Mouse (Mus musculus): ENCODE measurements around the gene Gnb2. TPM values are rescaled to one million over a fixed set of nuclear protein-coding genes. Genes with fewer than 3 reads are reported as not detected.
A peak's percentile ranks its signal among the peaks of the same experiment; 100 is the strongest.

Gnb2 gene
- polyA plus RNA-seq, 1 experiment from 2014 or later = 510 TPM

GRCm38 (mm10) chr5:137485851-137486155, 47.5 kb downstream of the Gnb2 start:
- peak overlapping the region; percentile 18; the same call in 1 of the 2 replicates for H3K4me3 ChIP-seq

GRCm38 (mm10) chr5:137485071-137485850, 48.0 kb downstream of the Gnb2 start:
- Histone ChIP-seq H3K9ac (peak overlapping the region; percentile 49), H3K4me2 (peak overlapping the region; percentile 49), H3K27me3 (peaks cover 23% of the 10 kb centered on the region), H3K4me1 (replicated peaks) (peaks cover 15% of the 10 kb centered on the region), H3K27ac (replicated peaks) (no peak overlapping the region), H3K9me3 (no peaks in the 10 kb centered on the region), H3K36me3 (no peaks in the 10 kb centered on the region), H3K4me3 (peak overlapping the region; percentile 18; the same call in 1 of the 2 replicates)
- 4% methylated on average over 30 of the region's 30 CpGs for WGBS
- no peak for ATAC-seq (ENCODE audit: low read depth)

More at GRCm38 (mm10) chr5:137485851-137486155, 47.5 kb downstream of the Gnb2 start:
- H3K4me1 ChIP-seq (replicated peaks) = peaks cover 15% of the 10 kb centered on the region
- no peak overlapping the region for H3K27ac ChIP-seq (replicated peaks)
- no peaks in the 10 kb centered on the region for H3K9me3 ChIP-seq
- no peak for ATAC-seq (ENCODE audit: low read depth)
- peaks cover 23% of the 10 kb centered on the region for H3K27me3 ChIP-seq
- WGBS = 2% methylated on average over 17 of the region's 17 CpGs
- H3K36me3 ChIP-seq = no peaks in the 10 kb centered on the region
- H3K4me2 ChIP-seq = peak overlapping the region; percentile 49
- H3K9ac ChIP-seq = peak overlapping the region; percentile 49

GRCm38 (mm10) chr5:137481897-137482296, 51.4 kb downstream of the Gnb2 start:
- H3K27me3 ChIP-seq = peaks cover 22% of the 10 kb centered on the region
- H3K4me2 ChIP-seq = no peak overlapping the region
- WGBS = 10% methylated on average over 8 of the region's 8 CpGs
- H3K9ac ChIP-seq = no peak overlapping the region
- no peaks in the 10 kb centered on the region for H3K9me3 ChIP-seq
- no peak overlapping the region for H3K4me3 ChIP-seq
- no peak for ATAC-seq (ENCODE audit: low read depth)
- H3K4me1 ChIP-seq (replicated peaks) = peaks cover 15% of the 10 kb centered on the region
- no peaks in the 10 kb centered on the region for H3K36me3 ChIP-seq
- H3K27ac ChIP-seq (replicated peaks) = no peak overlapping the region

- ATAC-seq (ENCODE audit: low read depth) = no peak
- H3K9me3 ChIP-seq = no peaks in the 10 kb centered on the region
Measured at GRCm38 (mm10) chr5:137481138-137481537, 52.2 kb downstream of the Gnb2 start.

More at GRCm38 (mm10) chr5:137481138-137481537, 52.2 kb downstream of the Gnb2 start:
- H3K36me3 ChIP-seq = no peaks in the 10 kb centered on the region
- H3K4me1 ChIP-seq (replicated peaks) = peaks cover 15% of the 10 kb centered on the region
- no peak overlapping the region for H3K9ac ChIP-seq
- H3K27ac ChIP-seq (replicated peaks) = no peak overlapping the region
- no peak overlapping the region for H3K4me2 ChIP-seq
- peaks cover 15% of the 10 kb centered on the region for H3K27me3 ChIP-seq
- no peak overlapping the region for H3K4me3 ChIP-seq

Small RNAs within 50 kb of the gene (microRNA-seq; reads per million reads assigned to microRNA genes)
- gene Mir6418 = not detected

Other genes starting within 250 kb of the Gnb2 start
- gene Ache, start 246.0 kb downstream of the Gnb2 start, polyA plus RNA-seq (2015; fragmentation: Nextera tagmentation; extraction: Ambion mirVana) = 37.8 and 40.6 TPM in 2 replicates
- gene Ufsp1, start 238.9 kb downstream of the Gnb2 start, polyA plus RNA-seq (2015; fragmentation: Nextera tagmentation; extraction: Ambion mirVana) = 15.1 and 18.3 TPM in 2 replicates
- gene Srrt, start 225.8 kb downstream of the Gnb2 start, polyA plus RNA-seq (2015; fragmentation: Nextera tagmentation; extraction: Ambion mirVana) = 102 and 115 TPM in 2 replicates
- gene Trip6, start 219.1 kb downstream of the Gnb2 start, polyA plus RNA-seq (2015; fragmentation: Nextera tagmentation; extraction: Ambion mirVana) = 17.7 and 23.8 TPM in 2 replicates
- 26.9 and 27.4 TPM in 2 replicates for gene Slc12a9, start 199.9 kb downstream of the Gnb2 start, polyA plus RNA-seq (2015; fragmentation: Nextera tagmentation; extraction: Ambion mirVana)
- 10.8 and 13.4 TPM in 2 replicates for gene Ephb4, start 183.4 kb downstream of the Gnb2 start, polyA plus RNA-seq (2015; fragmentation: Nextera tagmentation; extraction: Ambion mirVana)
- 0.06 and 0.08 TPM in 2 replicates for gene Zan, start 56.4 kb downstream of the Gnb2 start, polyA plus RNA-seq (2015; fragmentation: Nextera tagmentation; extraction: Ambion mirVana)
- gene Pop7, start 31.0 kb downstream of the Gnb2 start, polyA plus RNA-seq (2015; fragmentation: Nextera tagmentation; extraction: Ambion mirVana) = 79.7 and 80.1 TPM in 2 replicates
- 16.9 and 17.3 TPM in 2 replicates for gene Gigyf1, start 15.0 kb downstream of the Gnb2 start, polyA plus RNA-seq (2015; fragmentation: Nextera tagmentation; extraction: Ambion mirVana)
- not detected in 2 replicates for gene Epo, start 268 bp downstream of the Gnb2 start, polyA plus RNA-seq (2015; fragmentation: Nextera tagmentation; extraction: Ambion mirVana)
- gene Actl6b, start 20.0 kb upstream of the Gnb2 start, polyA plus RNA-seq (2015; fragmentation: Nextera tagmentation; extraction: Ambion mirVana) = 203 and 222 TPM in 2 replicates
- 3.0 and 3.2 TPM in 2 replicates for gene Tfr2, start 36.3 kb upstream of the Gnb2 start, polyA plus RNA-seq (2015; fragmentation: Nextera tagmentation; extraction: Ambion mirVana)
- 50.0 and 58.1 TPM in 2 replicates for gene Mospd3, start 67.5 kb upstream of the Gnb2 start, polyA plus RNA-seq (2015; fragmentation: Nextera tagmentation; extraction: Ambion mirVana)
- gene Pcolce, start 80.3 kb upstream of the Gnb2 start, polyA plus RNA-seq (2015; fragmentation: Nextera tagmentation; extraction: Ambion mirVana) = 40.6 and 42.7 TPM in 2 replicates
- 0.17 and 0.20 TPM in 2 replicates for gene Fbxo24, start 95.5 kb upstream of the Gnb2 start, polyA plus RNA-seq (2015; fragmentation: Nextera tagmentation; extraction: Ambion mirVana)
- 23.8 and 24.5 TPM in 2 replicates for gene Lrch4, start 95.6 kb upstream of the Gnb2 start, polyA plus RNA-seq (2015; fragmentation: Nextera tagmentation; extraction: Ambion mirVana)
- 6.7 and 7.9 TPM in 2 replicates for gene Gm20605, start 95.7 kb upstream of the Gnb2 start, polyA plus RNA-seq (2015; fragmentation: Nextera tagmentation; extraction: Ambion mirVana)
- gene Sap25, start 107.8 kb upstream of the Gnb2 start, polyA plus RNA-seq (2015; fragmentation: Nextera tagmentation; extraction: Ambion mirVana) = 5.6 and 6.5 TPM in 2 replicates
- gene Irs3, start 112.2 kb upstream of the Gnb2 start, polyA plus RNA-seq (2015; fragmentation: Nextera tagmentation; extraction: Ambion mirVana) = 0.20 TPM in 1 of 2 replicates, not detected in the other
- gene Agfg2, start 151.2 kb upstream of the Gnb2 start, polyA plus RNA-seq (2015; fragmentation: Nextera tagmentation; extraction: Ambion mirVana) = 15.5 and 16.6 TPM in 2 replicates
- gene Nyap1, start 208.1 kb upstream of the Gnb2 start, polyA plus RNA-seq (2015; fragmentation: Nextera tagmentation; extraction: Ambion mirVana) = 23.4 and 25.4 TPM in 2 replicates
- 76.8 and 86.9 TPM in 2 replicates for gene Tsc22d4, start 212.2 kb upstream of the Gnb2 start, polyA plus RNA-seq (2015; fragmentation: Nextera tagmentation; extraction: Ambion mirVana)
- gene Ppp1r35, start 245.3 kb upstream of the Gnb2 start, polyA plus RNA-seq (2015; fragmentation: Nextera tagmentation; extraction: Ambion mirVana) = 38.1 and 39.7 TPM in 2 replicates